Mouse (Mus musculus) heart, postnatal 0 days (tissue): Measurements from ENCODE around the gene Arhgef12.

ENCODE experiments used
- CTCF ChIP-seq: IDR thresholded peaks from 2 replicates; pipeline ENCODE4 v1.5.1; 2016; ENCODE audit warnings: antibody characterized with exemption, control low read depth, low read depth
- EP300 ChIP-seq: IDR thresholded peaks from 2 replicates; pipeline ENCODE4 v1.6.1; 2016; ENCODE audit warnings: antibody characterized with exemption, low read depth

DNA sequence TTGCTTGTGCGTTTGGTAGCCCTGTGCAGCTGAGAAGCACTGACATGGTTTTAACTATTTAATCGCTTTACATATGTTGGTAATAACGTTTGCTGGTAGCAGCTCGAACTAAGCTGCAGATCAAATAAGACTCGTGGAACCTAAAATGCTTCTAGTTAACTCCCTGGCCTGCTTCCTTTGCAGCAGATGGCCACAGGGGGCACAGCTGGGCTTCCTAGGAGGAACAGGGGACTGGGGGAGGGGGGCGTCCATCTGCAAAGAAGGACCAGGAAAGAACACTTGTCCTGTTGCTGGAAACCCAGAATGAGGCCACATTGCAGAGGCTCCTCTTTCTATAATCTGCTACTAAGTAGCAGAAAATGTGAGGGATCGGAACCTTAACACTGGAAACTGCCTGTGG is 186.8 kb downstream of the Arhgef12 start:
- TF ChIP-seq CTCF: peak; percentile 15
- no peak for TF ChIP-seq EP300
